Mouse (Mus musculus) intestine, postnatal 0 days (tissue): ENCODE measurements at regions not wholly inside any gene's neighbourhood (a gene's known extent, or its start where the extent isn't known, plus 50 kb on each side); places are given as distances from the start of the nearest gene placed in this dataset.

Source experiments
- ATAC-seq: fragments of 200-750 bp; cut with Nextera tagmentation; 2 replicates; pipeline ENCODE4 v1.8.0; 2017; ENCODE audit warnings: mild to moderate bottlenecking, moderate TSS enrichment, moderate library complexity
- H3K27ac ChIP-seq: fragments of 300-500 bp; sonication (generic); 2 replicates; pipeline ENCODE4 v1.5.1; 2014; ENCODE audit warnings: mild to moderate bottlenecking, low read depth, low read length, moderate library complexity
- H3K27me3 ChIP-seq: fragments of 300-500 bp; sonication (generic); replicated peaks from 2 replicates; pipeline ENCODE4 v1.6.1; 2014; ENCODE audit warnings: low read length, mixed read lengths; ENCODE audit not compliant: control insufficient read depth, insufficient read depth
- H3K36me3 ChIP-seq: fragments of 300-500 bp; sonication (generic); 2 replicates; pipeline ENCODE4 v1.6.1; 2014; ENCODE audit warnings: mild to moderate bottlenecking, moderate library complexity; ENCODE audit not compliant: control insufficient read depth, insufficient read depth
- H3K4me1 ChIP-seq: fragments of 300-500 bp; sonication (generic); replicated peaks from 2 replicates; pipeline ENCODE4 v1.6.1; 2014; ENCODE audit warnings: antibody characterized with exemption, low read length, mixed read lengths; ENCODE audit not compliant: control insufficient read depth, insufficient read depth
- H3K4me2 ChIP-seq: fragments of 300-500 bp; sonication (generic); replicated peaks from 2 replicates; pipeline ENCODE4 v1.6.1; 2014; ENCODE audit warnings: low read depth, mild to moderate bottlenecking, moderate library complexity
- H3K4me3 ChIP-seq: fragments of 300-500 bp; sonication (generic); 2 replicates; pipeline ENCODE4 v1.5.1; 2014; ENCODE audit warnings: low read depth, low read length
- H3K9ac ChIP-seq: fragments of 300-500 bp; sonication (generic); 2 replicates; pipeline ENCODE4 v1.6.1; 2014; ENCODE audit warnings: mild to moderate bottlenecking, low read depth, low read length
- H3K9me3 ChIP-seq: fragments of 300-500 bp; sonication (generic); 2 replicates; pipeline ENCODE4 v1.6.1; 2016; ENCODE audit warnings: mixed run types; ENCODE audit not compliant: control insufficient read depth
- CTCF ChIP-seq: sonication (generic); IDR thresholded peaks from 2 replicates; pipeline ENCODE4 v1.5.1; 2016; ENCODE audit warnings: low read depth, mild to moderate bottlenecking, control low read depth, antibody characterized with exemption, moderate library complexity
- WGBS: fragments of 180-500 bp; shearing (Covaris S2); extraction: QIAGEN DNeasy Blood & Tissue Kit; methylation state at CpG from one replicate; pipeline ENCODE4 v1.1.7; 2014; 5-methylcytosine and 5-hydroxymethylcytosine counted together

GRCm38 (mm10) chr12:45977691-45978414 is 840.9 kb downstream of the Nova1 start:
- no peaks in the 10 kb centered on the region for H3K9me3 ChIP-seq
- H3K4me1 ChIP-seq: no peaks in the 10 kb centered on the region
- H3K27ac ChIP-seq: no peak overlapping the region
- no peak overlapping the region for H3K4me2 ChIP-seq
- no peak overlapping the region for H3K4me3 ChIP-seq
- ATAC-seq: no peak
- TF ChIP-seq CTCF: no peak
- H3K27me3 ChIP-seq: no peaks in the 10 kb centered on the region
- H3K9ac ChIP-seq: no peak overlapping the region
- H3K36me3 ChIP-seq: no peaks in the 10 kb centered on the region

- Histone ChIP-seq H3K36me3 (no peaks in the 10 kb centered on the region), H3K9me3 (no peaks in the 10 kb centered on the region), H3K9ac (no peak overlapping the region), H3K4me3 (no peak overlapping the region), H3K4me1 (no peaks in the 10 kb centered on the region), H3K27ac (no peak overlapping the region), H3K27me3 (no peaks in the 10 kb centered on the region), H3K4me2 (no peak overlapping the region)
- TF ChIP-seq CTCF: no peak
- ATAC-seq: no peak
- WGBS: 94% methylated on average over 2 of the region's 2 CpGs
Measured at GRCm38 (mm10) chr12:45975780-45976179, 842.9 kb downstream of the Nova1 start.

- H3K36me3 ChIP-seq: no peaks in the 10 kb centered on the region
- H3K9ac ChIP-seq: no peak overlapping the region
- H3K4me3 ChIP-seq: no peak overlapping the region
- H3K9me3 ChIP-seq: no peaks in the 10 kb centered on the region
- H3K27me3 ChIP-seq: no peaks in the 10 kb centered on the region
- H3K4me2 ChIP-seq: no peak overlapping the region
- 50% methylated on average over 2 of the region's 2 CpGs for WGBS
- H3K4me1 ChIP-seq: no peaks in the 10 kb centered on the region
- H3K27ac ChIP-seq: no peak overlapping the region
- TF ChIP-seq CTCF: no peak
- no peak for ATAC-seq
Measured at GRCm38 (mm10) chr12:45970472-45970871, 848.3 kb downstream of the Nova1 start.

- no peak overlapping the region for H3K4me2 ChIP-seq
Measured at GRCm38 (mm10) chr12:45969881-45970280, 848.8 kb downstream of the Nova1 start.

GRCm38 (mm10) chr12:45946918-45947317 is 871.8 kb downstream of the Nova1 start:
- H3K27ac ChIP-seq: no peak overlapping the region
- WGBS: 63% methylated on average over 2 of the region's 2 CpGs
- H3K36me3 ChIP-seq: no peaks in the 10 kb centered on the region
- no peak overlapping the region for H3K4me2 ChIP-seq
- H3K27me3 ChIP-seq: no peaks in the 10 kb centered on the region
- H3K9me3 ChIP-seq: no peaks in the 10 kb centered on the region
- no peak for TF ChIP-seq CTCF
- H3K4me1 ChIP-seq: no peaks in the 10 kb centered on the region
- no peak overlapping the region for H3K4me3 ChIP-seq
- H3K9ac ChIP-seq: no peak overlapping the region
- ATAC-seq: no peak

More at GRCm38 (mm10) chr12:45969881-45970280, 848.8 kb downstream of the Nova1 start:
- Histone ChIP-seq H3K9ac (no peak overlapping the region), H3K36me3 (no peaks in the 10 kb centered on the region), H3K27me3 (no peaks in the 10 kb centered on the region), H3K4me1 (no peaks in the 10 kb centered on the region), H3K9me3 (no peaks in the 10 kb centered on the region), H3K4me3 (no peak overlapping the region), H3K27ac (no peak overlapping the region)
- no peak for ATAC-seq
- no peak for TF ChIP-seq CTCF
- 71% methylated on average over 1 of the region's 1 CpGs for WGBS

- Histone ChIP-seq H3K27me3 (no peaks in the 10 kb centered on the region), H3K36me3 (no peaks in the 10 kb centered on the region), H3K4me1 (no peaks in the 10 kb centered on the region), H3K27ac (no peak overlapping the region), H3K9ac (no peak overlapping the region), H3K9me3 (no peaks in the 10 kb centered on the region), H3K4me3 (no peak overlapping the region), H3K4me2 (no peak overlapping the region)
- no peak for TF ChIP-seq CTCF
- WGBS: 68% methylated on average over 2 of the region's 2 CpGs
- ATAC-seq: no peak
Measured at GRCm38 (mm10) chr12:45944464-45944863, 870.0 kb upstream of the Stxbp6 start.
